Mouse (Mus musculus) limb, embryonic 15.5 days (tissue): ENCODE measurements around the gene Gopc. TPM values are rescaled to one million over a fixed set of nuclear protein-coding genes. Genes with fewer than 3 reads are reported as not detected.
A peak's percentile ranks its signal among the peaks of the same experiment; 100 is the strongest.

Source experiments
- ATAC-seq: fragments of 200-750 bp; cut with Nextera tagmentation; 2 replicates; pipeline ENCODE4 v1.8.0; 2017; ENCODE audit warnings: low read depth, moderate TSS enrichment; ENCODE audit not compliant: insufficient number of reproducible peaks, low FRiP score, low TSS enrichment
- H3K27ac ChIP-seq: fragments of 300-500 bp; sonication (generic); 2 replicates; pipeline ENCODE4 v1.5.1; 2015; ENCODE audit warnings: moderate library complexity, mild to moderate bottlenecking, inconsistent platforms
- H3K27me3 ChIP-seq: fragments of 300-500 bp; sonication (generic); 2 replicates; pipeline ENCODE4 v1.6.1; 2015; ENCODE audit warnings: inconsistent platforms
- H3K36me3 ChIP-seq: fragments of 300-500 bp; sonication (generic); 2 replicates; pipeline ENCODE4 v1.6.1; 2015; ENCODE audit warnings: inconsistent platforms
- H3K4me1 ChIP-seq: fragments of 300-500 bp; sonication (generic); 2 replicates; pipeline ENCODE4 v1.6.1; 2015; ENCODE audit warnings: inconsistent platforms
- H3K4me2 ChIP-seq: fragments of 300-500 bp; sonication (generic); 2 replicates; pipeline ENCODE4 v1.6.1; 2015; ENCODE audit warnings: mild to moderate bottlenecking, inconsistent platforms
- H3K4me3 ChIP-seq: fragments of 300-500 bp; sonication (generic); 2 replicates; pipeline ENCODE4 v1.5.1; 2015; ENCODE audit warnings: mild to moderate bottlenecking, inconsistent platforms
- H3K9ac ChIP-seq: fragments of 300-500 bp; sonication (generic); 2 replicates; pipeline ENCODE4 v1.6.1; 2015; ENCODE audit warnings: inconsistent platforms
- H3K9me3 ChIP-seq: fragments of 300-500 bp; sonication (generic); 2 replicates; pipeline ENCODE4 v1.6.1; 2016; ENCODE audit warnings: inconsistent platforms
- WGBS: fragments of 180-500 bp; shearing (Covaris S2); methylation state at CpG from one replicate; pipeline ENCODE4 v1.1.7; 2015; 5-methylcytosine and 5-hydroxymethylcytosine counted together
- polyA plus RNA-seq: library from polyadenylated mRNA; unstranded; fragments of >200 nt; fragmentation: Nextera tagmentation; extraction: Ambion mirVana; gene quantifications from 2 replicates; pipeline ENCODE4 v1.2.1, GENCODE M21; 2015

Gopc gene
- polyA plus RNA-seq, 1 experiment from 2014 or later, result 23.5 TPM

- Histone ChIP-seq H3K4me2 (peak within 1 kb of the TSS; percentile 59), H3K9ac (peak within 1 kb of the TSS; percentile 88), H3K9me3 (no peaks in the 10 kb centered on the region), H3K4me3 (peak within 1 kb of the TSS; percentile 97), H3K27ac (peak within 1 kb of the TSS; percentile 96), H3K4me1 (peaks cover 18% of the 10 kb centered on the region), H3K27me3 (no peaks in the 10 kb centered on the region), H3K36me3 (no peaks in the 10 kb centered on the region)
- 1% methylated on average over 71 of the region's 79 CpGs for WGBS
- peak; percentile 99 for ATAC-seq
Measured at GRCm38 (mm10) chr10:52417299-52417997, 35.5 kb upstream of the Gopc start, which contains the start of gene Nus1. TSS of gene Nus1 (plus strand) at chr10:52417547.

DNA sequence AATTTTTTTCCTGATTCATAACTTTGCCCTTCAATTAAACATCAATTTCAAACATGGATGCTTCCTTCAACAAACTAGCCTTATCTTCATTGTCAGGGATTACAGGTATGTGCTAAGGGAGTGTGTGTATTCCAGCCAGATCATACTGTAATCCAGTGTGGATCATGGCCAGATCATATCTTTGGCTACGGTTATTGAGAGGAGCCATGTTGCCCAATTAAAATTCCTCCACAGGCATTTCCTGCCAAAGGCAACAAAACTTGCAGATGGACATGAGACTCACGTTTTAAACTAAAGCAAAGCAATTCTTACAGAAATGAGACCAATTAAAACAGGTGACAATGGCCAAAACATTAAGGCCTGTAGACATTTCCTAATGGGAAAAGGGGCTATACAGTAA, 34.5 kb upstream of the Gopc start:
- 0 out of 2 replicates have a peak overlapping the region, but pooled peaks have one; percentile 69 for H3K27ac ChIP-seq
- H3K9ac ChIP-seq, result no peak overlapping the region
- no peaks in the 10 kb centered on the region for H3K9me3 ChIP-seq
- H3K36me3 ChIP-seq, result no peaks in the 10 kb centered on the region
- peak overlapping the region; percentile 48 for H3K4me2 ChIP-seq
- peaks cover 18% of the 10 kb centered on the region for H3K4me1 ChIP-seq
- peak overlapping the region; percentile 97; the same call in 1 of the 2 replicates for H3K4me3 ChIP-seq
- no peak for ATAC-seq
- H3K27me3 ChIP-seq, result no peaks in the 10 kb centered on the region
- 5% methylated on average over 2 of the region's 2 CpGs for WGBS

GRCm38 (mm10) chr10:52415020-52415419, 33.1 kb upstream of the Gopc start:
- no peaks in the 10 kb centered on the region for H3K36me3 ChIP-seq
- H3K4me2 ChIP-seq, result no peak overlapping the region
- ATAC-seq, result no peak
- H3K9me3 ChIP-seq, result no peaks in the 10 kb centered on the region
- no peak overlapping the region for H3K4me3 ChIP-seq
- no peak overlapping the region for H3K9ac ChIP-seq
- peaks cover 18% of the 10 kb centered on the region for H3K4me1 ChIP-seq
- H3K27ac ChIP-seq, result no peak overlapping the region
- H3K27me3 ChIP-seq, result no peaks in the 10 kb centered on the region
- WGBS, result 85% methylated on average over 2 of the region's 2 CpGs

DNA sequence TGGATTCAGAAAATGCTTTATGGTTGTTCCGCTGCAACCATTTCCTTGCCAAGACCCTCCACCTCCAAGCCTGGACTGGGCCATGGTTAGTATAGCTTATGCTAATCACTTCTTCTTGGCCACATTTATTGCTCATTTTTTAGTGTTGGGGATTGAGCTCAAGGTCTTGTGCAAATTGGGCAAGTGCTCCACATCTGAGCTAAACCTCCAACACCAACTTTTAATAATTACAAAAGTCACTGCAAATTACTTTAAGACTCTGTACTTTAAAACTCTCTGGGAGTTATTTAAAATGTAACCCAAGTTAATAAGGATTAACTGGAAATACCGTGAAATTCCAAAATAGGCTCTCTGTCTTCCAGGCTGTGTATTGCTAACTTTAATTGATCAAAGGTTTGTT, 25.6 kb upstream of the Gopc start:
- Histone ChIP-seq H3K4me2 (no peak overlapping the region), H3K36me3 (no peaks in the 10 kb centered on the region), H3K9ac (no peak overlapping the region), H3K9me3 (no peaks in the 10 kb centered on the region), H3K27ac (no peak overlapping the region), H3K27me3 (no peaks in the 10 kb centered on the region), H3K4me1 (no peaks in the 10 kb centered on the region), H3K4me3 (no peak overlapping the region)
- 54% methylated on average over 2 of the region's 2 CpGs for WGBS
- no peak for ATAC-seq

DNA sequence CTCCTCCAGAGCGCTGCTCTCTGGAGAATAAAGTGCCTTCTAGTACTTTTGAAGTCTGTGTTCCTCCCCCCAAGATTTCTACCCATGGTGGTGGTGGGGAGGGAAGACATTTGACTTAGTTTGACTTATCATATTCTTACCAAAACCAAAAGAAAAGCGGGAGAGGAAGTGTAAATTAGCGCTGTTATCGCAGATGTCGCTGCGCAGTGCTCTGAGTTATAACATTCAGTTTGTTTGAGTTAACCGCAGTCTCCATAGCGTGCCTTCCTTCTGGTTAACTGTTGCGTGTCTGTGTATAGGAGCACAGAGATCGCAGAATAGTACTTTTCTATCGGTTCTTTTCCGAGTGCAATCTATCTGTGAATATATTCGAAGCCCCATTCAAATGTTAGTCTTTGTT, 23.2 kb upstream of the Gopc start:
- Histone ChIP-seq H3K27me3 (no peaks in the 10 kb centered on the region), H3K4me3 (no peak overlapping the region), H3K27ac (no peak overlapping the region), H3K9me3 (no peaks in the 10 kb centered on the region), H3K4me2 (no peak overlapping the region), H3K9ac (no peak overlapping the region), H3K4me1 (no peaks in the 10 kb centered on the region), H3K36me3 (no peaks in the 10 kb centered on the region)
- WGBS, result 89% methylated on average over 13 of the region's 13 CpGs
- no peak for ATAC-seq

DNA sequence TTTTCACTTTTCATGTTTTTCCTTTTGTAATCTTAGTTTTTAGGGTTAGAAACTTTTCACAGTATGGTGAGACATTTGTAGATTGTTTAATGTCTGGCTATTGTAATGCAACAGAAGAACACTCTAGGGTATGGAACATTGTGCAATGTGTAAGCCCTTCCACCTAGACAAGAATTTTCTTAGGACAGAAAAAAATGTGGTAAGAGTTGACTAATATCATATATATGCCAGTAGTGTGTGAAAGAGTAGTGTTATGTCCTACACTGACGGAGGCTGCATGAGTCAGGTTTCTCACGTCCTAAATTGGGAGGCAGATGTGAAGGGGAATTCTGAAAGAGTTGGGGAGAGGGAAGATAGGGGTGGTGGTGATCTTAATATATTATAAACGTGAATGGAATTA, 17.8 kb upstream of the Gopc start:
- Histone ChIP-seq H3K4me1 (no peaks in the 10 kb centered on the region), H3K36me3 (no peaks in the 10 kb centered on the region), H3K27me3 (no peaks in the 10 kb centered on the region), H3K4me2 (no peak overlapping the region), H3K27ac (no peak overlapping the region), H3K9ac (no peak overlapping the region), H3K9me3 (no peaks in the 10 kb centered on the region), H3K4me3 (no peak overlapping the region)
- no peak for ATAC-seq
- WGBS, result 58% methylated on average over 3 of the region's 3 CpGs

DNA sequence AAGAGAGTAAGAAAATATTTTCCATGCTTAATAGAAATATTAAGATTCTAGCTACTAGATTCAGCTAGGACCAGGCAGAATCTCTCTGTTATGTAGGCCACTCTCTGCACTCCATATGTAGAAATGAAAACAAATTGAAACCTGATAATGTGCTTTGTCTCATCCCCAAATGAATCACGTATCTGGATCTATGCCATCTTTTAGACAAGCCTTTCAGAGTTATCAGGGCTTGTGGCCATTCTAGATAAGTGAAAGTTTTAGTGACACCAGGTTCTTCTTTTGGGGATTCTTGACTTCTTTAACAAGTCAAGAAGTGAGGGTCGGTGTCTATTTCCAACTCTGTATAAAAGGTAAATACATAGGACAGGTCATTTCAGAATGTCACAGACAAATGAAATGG, 16.8 kb upstream of the Gopc start:
- H3K27me3 ChIP-seq, result no peaks in the 10 kb centered on the region
- ATAC-seq, result no peak
- H3K27ac ChIP-seq, result no peak overlapping the region
- H3K4me1 ChIP-seq, result no peaks in the 10 kb centered on the region
- no peaks in the 10 kb centered on the region for H3K36me3 ChIP-seq
- H3K4me3 ChIP-seq, result no peak overlapping the region
- no peaks in the 10 kb centered on the region for H3K9me3 ChIP-seq
- no peak overlapping the region for H3K4me2 ChIP-seq
- whole genome bisulfite sequencing, result 78% methylated on average over 2 of the region's 2 CpGs
- H3K9ac ChIP-seq, result no peak overlapping the region

DNA sequence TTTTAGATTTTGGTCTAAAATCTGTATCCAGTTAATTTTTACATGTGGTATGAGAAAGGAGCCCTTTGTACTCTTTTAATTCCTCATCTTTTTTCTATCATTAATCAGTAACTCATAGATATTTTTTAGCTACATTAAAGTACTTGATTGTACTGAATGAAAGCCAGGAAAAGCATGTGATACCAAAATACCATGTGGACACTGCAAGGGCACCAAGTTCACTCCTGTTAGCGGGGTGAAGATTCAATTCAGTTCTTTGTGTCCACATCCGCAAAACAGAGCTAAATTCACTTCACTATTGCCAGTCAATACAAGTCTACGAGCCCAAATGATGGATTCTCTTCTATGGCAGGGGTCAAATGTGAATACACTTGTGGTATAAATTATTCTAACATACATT, 14.7 kb upstream of the Gopc start:
- no peaks in the 10 kb centered on the region for H3K27me3 ChIP-seq
- H3K9me3 ChIP-seq, result no peaks in the 10 kb centered on the region
- H3K4me2 ChIP-seq, result no peak overlapping the region
- WGBS, result 88% methylated on average over 3 of the region's 3 CpGs
- no peaks in the 10 kb centered on the region for H3K36me3 ChIP-seq
- no peaks in the 10 kb centered on the region for H3K4me1 ChIP-seq
- no peak overlapping the region for H3K9ac ChIP-seq
- H3K4me3 ChIP-seq, result no peak overlapping the region
- no peak overlapping the region for H3K27ac ChIP-seq
- ATAC-seq, result no peak

GRCm38 (mm10) chr10:52391208-52391607, 9.3 kb upstream of the Gopc start:
- ATAC-seq, result no peak
- Histone ChIP-seq H3K27ac (no peak overlapping the region), H3K36me3 (no peaks in the 10 kb centered on the region), H3K9ac (no peak overlapping the region), H3K4me2 (no peak overlapping the region), H3K4me3 (no peak overlapping the region), H3K27me3 (no peaks in the 10 kb centered on the region), H3K9me3 (no peaks in the 10 kb centered on the region), H3K4me1 (no peaks in the 10 kb centered on the region)
- WGBS, result 84% methylated on average over 2 of the region's 2 CpGs

DNA sequence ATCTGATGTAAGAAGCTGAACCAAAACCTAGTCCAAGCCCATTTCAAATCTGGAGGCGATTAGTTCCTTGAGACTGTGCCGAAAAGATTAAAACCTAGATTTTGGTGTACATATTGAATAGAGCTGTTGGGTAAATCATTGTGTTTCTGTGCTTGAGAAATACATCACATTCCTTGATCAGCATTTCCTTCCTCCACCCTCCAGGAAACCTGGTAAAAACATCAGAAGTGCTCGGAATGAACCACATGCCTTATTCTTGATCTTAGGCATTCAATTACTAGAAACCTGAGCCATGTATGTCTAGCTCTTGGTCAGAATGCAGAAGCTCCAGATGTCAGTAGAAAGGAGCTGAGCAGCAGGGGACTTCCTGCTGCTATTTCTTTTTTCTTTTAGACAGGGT, 7.5 kb upstream of the Gopc start:
- Histone ChIP-seq H3K9me3 (no peaks in the 10 kb centered on the region), H3K4me3 (no peak overlapping the region), H3K9ac (no peak overlapping the region), H3K27me3 (no peaks in the 10 kb centered on the region), H3K27ac (no peak overlapping the region), H3K36me3 (no peaks in the 10 kb centered on the region), H3K4me1 (no peaks in the 10 kb centered on the region), H3K4me2 (no peak overlapping the region)
- WGBS, result 36% methylated on average over 3 of the region's 3 CpGs
- ATAC-seq, result no peak

DNA sequence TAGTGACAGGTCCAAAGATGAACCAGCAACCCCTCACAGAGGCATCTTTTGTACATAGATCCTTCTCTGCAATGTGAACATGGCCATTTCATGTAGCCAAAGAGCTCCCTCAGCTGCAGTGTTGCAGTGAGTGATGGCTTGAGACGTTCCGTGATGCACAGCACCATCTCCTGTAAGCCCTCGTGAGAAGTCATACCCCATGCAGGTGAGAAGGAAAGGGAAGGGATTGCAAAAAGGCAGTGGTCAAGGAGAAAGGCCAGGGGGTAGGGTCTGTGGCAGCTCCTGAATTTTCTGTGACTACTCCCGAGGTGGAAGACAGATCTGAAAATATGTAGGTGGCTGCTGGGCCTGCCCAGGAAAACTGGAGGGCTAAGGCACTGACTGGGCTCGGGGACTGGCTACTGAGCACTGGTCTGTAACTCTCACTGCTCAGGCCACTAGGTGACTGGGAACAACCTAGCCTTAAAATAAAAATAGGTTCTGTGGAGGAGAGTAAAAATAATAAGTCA, 7.1 kb upstream of the Gopc start, which contains the start of gene Nepn:
Gene Nepn, plus strand, starts transcription at position 51 of the 509 bp plus-strand sequence.
- Histone ChIP-seq H3K9ac (no peak within 1 kb of the TSS), H3K4me3 (no peak within 1 kb of the TSS), H3K4me1 (no peaks in the 10 kb centered on the region), H3K9me3 (no peaks in the 10 kb centered on the region), H3K36me3 (no peaks in the 10 kb centered on the region), H3K27me3 (no peaks in the 10 kb centered on the region), H3K27ac (no peak within 1 kb of the TSS), H3K4me2 (no peak within 1 kb of the TSS)
- ATAC-seq, result no peak
- whole genome bisulfite sequencing, result 69% methylated on average over 5 of the region's 5 CpGs

DNA sequence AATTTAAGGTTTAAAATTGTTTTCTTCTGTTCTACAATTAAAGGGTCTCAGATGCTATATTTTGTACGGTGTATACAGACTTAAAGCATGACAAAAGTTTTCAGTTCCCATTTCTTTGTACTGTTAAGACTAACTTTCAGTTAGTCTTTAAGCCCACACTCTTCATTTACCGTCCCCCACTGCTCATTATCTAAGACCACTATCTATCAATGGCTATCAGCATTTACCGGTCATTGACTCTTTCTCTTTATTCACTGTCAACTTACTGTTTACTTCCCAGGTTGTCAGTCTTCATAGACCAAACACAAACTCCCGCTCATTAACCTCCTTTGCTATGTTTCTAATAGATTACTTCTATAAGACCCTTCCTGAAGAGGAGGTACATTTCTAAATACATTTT, 5.3 kb upstream of the Gopc start:
- Histone ChIP-seq H3K9me3 (no peaks in the 10 kb centered on the region), H3K4me1 (peaks cover 4% of the 10 kb centered on the region; the same call in 1 of the 2 replicates), H3K9ac (no peak overlapping the region), H3K4me2 (no peak overlapping the region), H3K27ac (no peak overlapping the region), H3K36me3 (no peaks in the 10 kb centered on the region), H3K4me3 (no peak overlapping the region), H3K27me3 (no peaks in the 10 kb centered on the region)
- no peak for ATAC-seq
- WGBS, result 81% methylated on average over 4 of the region's 4 CpGs
